Mouse (Mus musculus) right cerebral cortex, adult 2 months (tissue): ENCODE results near the gene Rom1.
"Not testable (repeated sequence)": the region's sequence is repeated elsewhere in the genome, so short reads cannot be mapped to it uniquely, and the experiment has no call there.

Experiments
- DNase-seq, 2 experiments: peaks; one replicate each; pipeline ENCODE4 v3.0.0; 2021 to 2022; ENCODE audit warnings: low spot score in 2 of 2

Rom1 gene

DNA sequence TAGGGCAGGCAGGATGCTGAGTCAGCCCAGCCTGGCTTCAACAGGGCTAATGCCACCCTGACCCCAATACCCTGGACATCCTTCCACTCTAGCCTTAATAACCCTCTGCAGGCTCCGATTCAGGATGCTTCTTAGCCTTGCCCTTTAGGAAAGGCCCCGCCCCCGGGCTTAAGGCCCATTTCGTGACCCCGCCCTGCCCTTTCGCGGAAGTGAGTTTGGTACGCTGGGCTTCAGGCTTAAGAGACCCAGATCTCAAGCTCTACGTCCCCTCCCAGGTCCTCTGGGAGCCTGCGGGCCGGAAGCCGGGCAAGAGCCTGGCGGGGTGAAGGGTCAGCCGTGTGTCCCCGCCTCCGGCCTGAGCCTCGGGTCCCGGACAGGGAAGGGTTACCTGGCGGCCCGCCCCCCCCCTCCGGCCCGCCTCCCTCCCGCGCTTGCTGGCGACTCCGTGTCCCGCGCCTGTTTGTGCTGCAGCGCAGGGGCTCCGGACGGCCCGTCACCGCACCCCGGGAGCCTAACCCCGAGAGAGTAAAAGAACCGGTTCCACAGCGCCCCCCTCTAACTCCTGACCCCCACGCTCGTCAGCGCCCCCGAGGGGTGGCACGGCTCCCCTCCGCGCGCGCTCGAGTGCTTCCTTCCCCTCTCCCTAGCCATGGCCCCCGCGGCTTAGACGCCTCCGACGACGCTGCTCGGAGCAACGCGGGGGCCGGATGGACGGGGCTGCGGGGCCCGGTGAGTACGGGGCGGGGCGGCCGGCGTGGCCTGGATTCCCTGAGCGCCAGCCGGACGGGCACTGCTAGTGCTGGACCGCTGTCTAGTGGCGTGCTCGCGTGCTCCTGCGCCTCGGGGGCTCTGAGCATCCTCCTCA lies at the start of gene Rom1, which contains the start of gene Eml3:
Gene Rom1, minus strand, starts transcription at position 133 of the 865 bp plus-strand sequence.
Gene Eml3, plus strand, starts transcription at position 329 of the 865 bp plus-strand sequence.
- peak; percentile 42 to 65 for DNase-seq

DNA sequence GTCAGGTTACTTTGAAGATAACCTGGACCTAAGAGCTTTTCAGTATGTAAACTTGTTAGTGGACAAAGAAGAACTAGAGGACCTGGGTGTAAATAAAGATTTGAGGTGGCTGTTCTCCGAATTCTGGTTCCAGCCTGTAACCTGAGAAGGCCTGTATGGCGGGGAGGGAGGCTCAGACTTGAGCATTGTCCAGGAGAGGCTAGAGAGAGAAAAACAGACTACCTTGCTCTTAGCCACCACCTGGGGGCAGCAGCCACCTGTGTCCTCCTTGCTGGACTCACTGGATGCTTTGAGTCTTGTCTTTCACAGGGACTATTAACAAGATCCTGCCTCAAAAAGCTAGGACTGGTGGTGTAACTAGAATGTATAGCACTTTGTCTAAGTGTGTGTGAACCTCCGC lies 47.4 kb upstream of the Rom1 start:
- DNase-seq: no peak

DNA sequence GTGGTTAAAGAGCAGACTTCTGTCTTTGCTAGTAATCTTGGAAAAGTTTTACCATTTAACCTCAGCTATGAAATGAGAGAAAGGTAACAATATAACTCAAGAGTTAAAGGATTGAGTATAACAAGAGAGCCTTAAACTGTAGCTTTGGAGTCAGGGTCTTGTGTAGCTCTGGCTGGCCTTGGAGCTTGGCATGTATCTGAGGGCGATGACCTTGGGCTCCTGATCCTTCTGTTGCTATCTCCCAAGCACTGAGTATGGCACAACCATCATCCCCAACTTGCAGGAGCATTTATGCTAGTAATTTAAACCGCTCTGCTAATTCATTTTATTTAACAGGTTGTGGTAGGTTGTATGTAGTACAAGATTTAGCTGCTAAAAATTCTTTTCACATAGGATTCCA lies 46.3 kb upstream of the Rom1 start:
- no peak for DNase-seq

DNA sequence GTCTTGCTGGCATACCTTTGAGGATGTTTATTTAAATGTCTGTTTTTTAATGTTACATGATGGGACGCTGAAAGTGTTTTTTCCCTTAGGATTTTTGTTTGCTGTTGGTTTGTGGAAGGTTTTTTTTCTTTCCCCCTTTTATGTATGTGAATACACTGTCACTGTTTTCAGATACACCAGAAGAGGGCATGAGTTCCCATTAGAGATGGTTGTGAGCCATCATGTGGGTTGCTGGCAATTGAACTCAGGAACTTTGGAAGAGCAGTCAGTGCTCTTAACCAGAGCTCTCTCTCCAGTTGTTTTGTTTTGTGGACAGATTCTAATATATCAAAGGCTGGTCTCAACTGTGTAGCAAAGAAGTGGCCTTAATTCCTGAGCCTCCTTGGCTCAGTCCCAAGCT lies 45.5 kb upstream of the Rom1 start:
- no peak for DNase-seq

DNA sequence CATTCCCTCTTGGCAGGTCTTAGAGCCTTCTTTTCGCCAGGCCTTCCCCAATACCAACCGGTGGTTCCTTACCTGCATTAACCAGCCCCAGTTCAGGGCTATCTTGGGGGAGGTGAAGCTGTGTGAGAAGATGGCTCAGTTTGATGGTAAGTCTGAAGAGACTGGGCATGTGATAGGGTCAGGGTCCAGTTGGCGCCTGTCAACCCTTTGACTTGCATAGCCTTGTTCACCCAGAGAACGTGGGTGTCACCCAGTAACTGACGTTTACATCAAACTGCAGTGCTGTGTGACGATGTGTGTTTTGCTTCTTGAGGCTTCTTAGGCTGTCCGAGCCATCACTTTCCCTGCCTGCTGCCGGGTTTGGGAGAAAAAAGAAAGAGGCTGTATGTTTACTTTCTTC lies 43.3 kb upstream of the Rom1 start:
- not testable (repeated sequence) for DNase-seq

DNA sequence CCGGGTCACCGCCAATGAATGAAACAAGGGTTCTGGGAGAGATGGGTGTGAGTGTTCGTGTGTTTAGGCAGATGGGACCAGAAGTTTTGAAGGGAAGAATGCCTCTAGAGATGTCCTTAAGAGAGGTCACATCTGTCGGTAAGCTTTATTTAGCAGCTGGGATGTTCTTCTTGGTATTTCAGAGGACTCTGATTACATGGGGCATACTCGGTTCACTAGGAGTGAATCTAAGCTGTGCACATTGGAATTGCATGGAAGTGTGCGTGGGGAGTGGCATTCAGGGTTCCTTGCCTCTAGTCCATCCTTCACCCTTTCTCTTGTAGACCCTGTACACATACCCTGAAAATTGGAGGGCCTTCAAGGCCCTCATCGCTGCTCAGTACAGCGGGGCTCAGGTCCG lies 38.7 kb upstream of the Rom1 start:
- DNase-seq: no peak

DNA sequence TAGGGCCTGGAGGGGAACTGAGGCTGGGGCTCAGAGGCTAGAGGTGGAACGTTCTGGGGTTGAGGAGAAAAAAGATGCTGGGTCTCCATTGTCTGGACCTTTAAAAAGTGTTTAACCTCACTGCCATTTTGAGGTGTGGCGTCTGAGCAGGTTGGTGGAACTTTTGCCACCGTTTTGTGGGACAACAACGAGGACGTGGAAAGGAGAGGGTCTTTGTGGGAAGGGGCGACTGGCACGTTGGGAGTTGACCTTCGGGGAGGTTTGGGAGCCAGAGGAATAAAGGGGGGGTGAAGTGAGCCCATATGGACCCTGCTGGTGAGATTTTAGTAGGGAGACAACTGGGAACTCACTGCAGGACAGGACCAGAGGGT lies 38.2 kb upstream of the Rom1 start:
- DNase-seq: no peak

DNA sequence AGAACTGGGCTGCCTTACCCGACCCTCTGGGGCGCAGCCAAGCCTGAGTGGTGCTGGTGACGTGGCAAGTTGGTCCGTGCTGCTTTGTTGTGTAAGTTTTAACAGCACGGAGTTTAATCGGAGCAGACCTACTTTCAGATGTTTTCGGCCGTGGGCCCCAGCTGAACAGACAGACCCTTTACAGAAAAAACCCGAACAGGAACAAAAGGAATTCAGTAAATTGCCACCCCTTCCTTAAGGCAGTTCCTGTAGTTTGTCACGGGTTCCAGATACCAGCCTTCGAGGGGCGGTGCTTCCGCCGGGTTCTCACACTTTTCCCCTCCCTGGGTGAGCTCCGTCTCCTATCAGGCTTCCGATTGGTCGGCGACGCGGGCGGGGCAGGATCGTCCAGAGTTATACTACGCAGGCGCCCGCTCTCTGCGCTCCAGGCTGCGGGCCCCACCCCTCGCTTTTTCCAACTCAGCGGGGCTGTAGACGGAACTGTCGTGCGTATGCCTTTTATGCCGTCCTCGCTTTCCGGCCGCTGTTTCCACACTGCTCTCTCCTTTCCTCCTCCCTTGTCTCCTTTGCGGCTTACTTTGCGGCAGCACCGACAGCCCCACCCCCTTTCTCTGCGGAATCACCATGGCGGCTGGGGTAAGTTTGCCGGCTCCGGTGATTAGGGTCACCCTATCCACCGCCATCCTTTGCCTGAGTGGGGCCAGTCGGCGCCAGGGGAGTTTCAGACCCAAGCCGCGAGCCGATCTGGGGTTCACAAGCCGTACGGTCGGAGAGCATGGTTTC lies 37.6 kb upstream of the Rom1 start, which contains the start of gene Eef1g:
Gene Eef1g, plus strand, starts transcription at position 452 of the 783 bp plus-strand sequence.
- DNase-seq: peak; percentile 99

DNA sequence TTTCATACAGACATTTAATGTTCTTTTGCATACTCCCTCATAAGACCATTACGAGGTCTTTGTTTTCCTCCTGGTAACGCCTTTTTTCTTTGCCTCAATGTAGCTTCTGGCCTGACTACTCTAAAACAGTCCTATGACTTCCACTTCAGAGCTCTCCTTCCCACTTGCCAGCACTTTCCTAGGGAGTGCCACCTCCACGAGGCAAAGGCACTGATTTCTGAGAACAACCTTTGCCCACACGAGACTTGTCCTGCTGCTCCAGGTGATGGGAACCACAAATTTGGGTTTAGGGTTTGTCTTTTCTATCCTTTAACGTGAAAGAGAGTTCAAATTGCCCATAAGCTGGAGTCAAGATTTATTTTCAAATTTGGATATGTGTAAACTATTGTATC lies 37.0 kb upstream of the Rom1 start:
- DNase-seq: no peak

DNA sequence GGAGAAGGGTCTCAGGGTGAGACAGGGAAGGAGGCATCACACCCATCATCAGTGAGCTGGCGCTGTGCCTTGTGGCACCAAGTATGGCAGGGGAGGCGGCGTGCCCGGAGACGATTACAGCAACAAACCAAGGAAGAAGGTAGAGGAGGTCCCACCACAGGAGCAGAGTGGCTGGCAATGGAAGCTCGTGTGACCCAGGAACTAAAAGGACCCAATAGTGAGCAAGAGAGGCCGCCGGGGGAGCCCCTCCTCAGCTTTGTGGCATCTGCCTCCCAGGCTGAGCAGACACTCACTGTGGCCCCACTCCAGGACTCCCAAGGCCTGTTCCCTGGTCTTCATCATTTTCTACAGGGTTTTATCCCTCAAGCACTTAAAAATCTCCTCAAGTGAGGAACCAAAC lies 36.6 kb upstream of the Rom1 start:
- no peak for DNase-seq

DNA sequence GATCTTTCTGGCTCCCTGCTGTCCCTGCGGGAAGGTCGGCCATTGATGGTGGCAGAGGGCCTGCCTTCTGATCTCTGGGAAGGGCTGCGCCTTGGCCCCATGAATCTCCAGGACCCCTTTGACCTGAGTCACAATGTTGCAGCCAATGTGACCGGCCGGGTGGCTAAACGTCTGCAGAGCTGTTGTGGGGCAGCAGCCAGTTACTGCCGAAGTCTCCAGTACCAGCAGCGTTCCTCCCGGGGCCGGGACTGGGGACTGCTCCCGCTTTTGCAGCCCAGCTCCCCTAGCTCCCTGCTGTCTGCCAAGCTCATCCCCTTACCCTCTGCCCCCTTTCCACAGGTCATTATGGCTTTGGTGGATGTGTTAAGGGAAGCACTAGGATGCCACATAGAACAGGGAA lies 35.9 kb upstream of the Rom1 start:
- no peak for DNase-seq

DNA sequence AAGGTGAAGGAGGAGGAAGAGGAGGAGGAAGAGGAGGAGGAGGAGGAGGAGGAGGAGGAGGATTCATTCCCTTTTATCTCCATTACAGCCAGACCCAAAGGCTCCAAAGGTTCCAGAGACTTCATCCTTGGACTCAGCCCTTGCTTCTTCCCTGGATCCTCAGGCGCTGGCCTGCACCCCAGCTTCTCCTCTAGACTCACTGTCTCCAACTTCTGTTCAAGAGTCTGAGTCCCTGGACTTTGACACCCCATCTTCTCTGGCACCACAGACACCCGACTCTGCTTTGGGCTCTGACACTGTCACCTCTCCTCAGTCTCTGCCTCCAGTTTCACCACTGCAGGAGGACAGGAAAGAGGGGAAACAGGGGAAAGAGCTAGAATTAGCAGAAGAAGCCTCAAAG lies 33.1 kb upstream of the Rom1 start:
- no peak for DNase-seq

DNA sequence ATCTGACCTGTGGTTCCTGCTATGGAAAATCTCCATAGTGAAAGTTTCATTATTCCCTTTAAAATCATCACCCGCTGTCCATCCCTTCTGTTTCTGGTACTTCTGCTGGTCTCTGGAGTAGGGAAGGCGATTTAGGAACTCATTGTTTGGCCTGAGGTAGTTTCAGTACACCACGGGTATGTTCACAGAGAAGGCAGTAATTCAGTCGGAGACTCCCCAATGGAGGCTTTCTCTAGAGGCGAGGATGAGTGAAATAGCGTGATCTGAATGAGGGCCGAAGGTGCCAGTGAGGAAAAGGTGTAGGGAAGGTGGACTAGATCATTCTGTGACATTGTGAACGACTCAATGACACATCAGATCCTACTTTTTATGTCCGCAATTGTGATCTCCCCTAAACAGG lies 25.0 kb upstream of the Rom1 start:
- DNase-seq: no peak

DNA sequence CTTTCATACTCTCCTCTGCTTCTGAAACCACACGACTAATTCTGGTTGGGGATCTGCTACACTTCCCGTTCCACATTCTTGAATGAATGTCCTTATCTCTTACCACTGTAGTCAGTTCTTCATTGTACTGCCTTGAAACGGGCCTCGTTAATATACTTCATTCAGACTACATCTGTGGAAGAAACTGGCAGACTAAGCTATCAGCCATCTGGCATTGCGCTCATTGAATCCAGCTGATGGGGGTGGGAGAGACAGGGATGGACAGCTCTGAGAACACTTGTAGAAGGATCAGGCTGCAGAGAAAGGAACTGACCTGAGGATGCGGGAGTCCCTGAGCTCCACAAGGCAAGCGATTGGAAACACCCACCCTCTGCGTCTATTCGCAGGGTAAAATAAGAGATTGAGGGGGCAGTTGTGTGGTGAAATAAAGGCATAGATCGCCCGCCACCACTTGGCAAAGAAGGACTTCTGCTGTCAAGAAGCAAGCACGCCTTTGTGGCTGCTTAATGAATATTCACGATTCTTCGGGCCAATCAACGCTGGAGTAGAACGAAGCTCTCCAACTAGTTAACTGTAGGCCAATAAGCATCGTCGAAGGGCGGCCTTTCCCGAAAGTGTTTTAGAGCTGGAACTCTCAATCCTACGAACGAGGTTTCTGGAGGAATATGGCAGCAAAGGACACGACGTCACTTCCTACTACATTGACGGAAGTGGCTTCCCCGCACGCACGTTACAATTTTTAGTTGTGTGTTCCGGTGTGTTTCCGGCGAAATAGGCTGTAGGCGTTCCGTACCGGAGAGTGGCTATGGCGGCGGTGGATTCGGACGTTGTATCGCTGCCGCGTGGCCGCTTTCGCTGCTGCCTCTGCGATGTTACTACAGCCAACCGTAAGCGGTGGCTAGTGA lies 24.2 kb upstream of the Rom1 start, which contains the start of gene Tut1:
Gene Tut1, plus strand, starts transcription at position 713 of the 905 bp plus-strand sequence.
- DNase-seq: peak; percentile 97

DNA sequence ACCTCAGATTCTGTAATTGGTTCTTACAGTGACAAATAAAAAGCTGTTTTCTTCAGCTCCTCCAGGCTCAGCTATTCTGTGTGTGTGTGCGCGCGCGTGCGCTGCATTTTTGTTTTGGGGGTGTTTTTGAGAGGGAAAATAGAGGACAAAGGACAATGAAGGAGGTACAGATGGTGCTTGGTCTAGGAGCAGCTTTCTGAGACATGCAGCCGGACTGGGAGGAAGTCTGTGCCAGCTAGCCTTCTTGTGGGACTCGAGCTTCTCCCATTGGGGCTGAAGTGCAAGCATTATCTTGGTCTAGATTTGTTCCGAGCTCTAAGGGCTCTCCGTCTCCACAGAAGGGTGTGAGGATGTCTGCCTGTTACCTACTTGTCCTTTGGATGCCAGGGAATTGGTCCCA lies 23.1 kb upstream of the Rom1 start:
- no peak for DNase-seq

DNA sequence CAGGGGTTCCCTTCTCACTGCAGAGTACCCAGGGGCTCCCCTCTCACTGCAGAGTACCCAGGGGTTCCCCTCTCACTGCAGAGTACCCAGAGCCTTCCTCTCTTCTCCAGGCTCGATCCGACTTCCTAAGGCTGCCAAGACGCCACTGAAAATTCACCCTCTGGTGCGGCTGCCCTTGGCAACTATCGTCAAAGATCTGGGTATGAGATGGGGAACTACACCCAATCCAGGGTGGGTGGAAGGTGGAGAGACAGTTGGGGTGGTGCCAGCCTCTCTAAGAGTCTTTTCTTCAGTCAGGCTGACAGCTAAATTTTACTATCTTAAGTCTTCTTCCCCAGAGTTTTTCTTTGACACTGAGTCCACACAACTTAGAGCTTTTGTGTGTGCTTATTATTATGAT lies 21.0 kb upstream of the Rom1 start:
- no peak for DNase-seq

DNA sequence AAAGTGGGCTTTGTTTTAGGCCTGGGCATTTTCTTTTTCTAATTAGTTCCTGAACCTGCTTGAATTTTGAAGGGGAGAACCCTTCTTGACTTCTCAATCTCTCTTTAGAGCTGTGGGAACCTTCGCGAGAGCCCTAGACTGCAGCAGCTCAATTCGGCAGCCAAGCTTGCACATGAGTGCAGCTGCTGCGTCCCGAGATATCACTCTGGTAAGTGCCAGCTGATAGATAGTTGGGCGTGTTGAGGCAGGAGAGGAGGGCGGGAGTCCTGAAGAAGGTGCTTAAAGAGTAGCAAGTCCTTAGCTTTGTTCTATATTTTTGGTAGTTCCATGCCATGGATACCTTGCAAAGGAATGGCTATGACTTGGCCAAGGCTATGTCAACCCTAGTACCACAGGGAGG lies 17.8 kb upstream of the Rom1 start:
- no peak for DNase-seq

DNA sequence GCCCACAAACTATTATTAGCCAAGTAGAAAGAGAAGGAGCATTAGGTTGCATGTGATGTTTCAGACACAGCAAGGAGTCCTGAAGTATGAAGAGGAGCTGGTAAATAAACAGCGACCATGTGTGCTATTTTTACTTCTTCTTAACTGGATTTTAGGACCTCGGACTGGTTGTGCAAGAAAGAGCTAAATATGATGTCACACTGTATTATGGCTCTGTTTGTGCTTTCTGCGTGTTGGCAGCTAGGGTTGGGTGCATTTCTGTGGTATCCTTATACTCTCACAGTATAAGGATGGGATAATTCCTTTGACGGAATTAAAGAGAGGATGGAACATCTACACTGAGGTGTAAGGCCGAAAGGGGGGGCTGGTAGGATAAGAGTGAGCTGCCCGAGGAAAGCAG lies 16.1 kb upstream of the Rom1 start:
- DNase-seq: no peak

DNA sequence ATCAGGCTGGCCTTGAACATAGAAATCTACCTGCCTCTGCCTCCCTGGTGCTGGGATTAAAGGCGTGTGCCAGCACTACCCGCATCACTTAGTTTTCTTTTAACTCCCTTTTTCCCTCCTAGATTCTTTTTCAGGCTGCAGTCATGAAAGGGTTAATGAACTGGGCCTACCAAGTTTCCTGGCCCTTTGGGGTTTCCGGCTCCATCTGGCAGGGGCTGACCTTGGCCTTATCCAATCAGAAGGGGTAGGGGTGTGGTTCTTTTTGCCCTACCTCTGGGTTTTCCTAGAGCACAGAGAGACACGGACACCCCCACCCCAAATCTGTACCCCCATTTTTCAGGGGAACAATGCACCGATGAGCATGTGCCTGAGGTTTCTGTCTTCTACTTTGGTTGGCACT lies 15.6 kb upstream of the Rom1 start:
- no peak for DNase-seq

DNA sequence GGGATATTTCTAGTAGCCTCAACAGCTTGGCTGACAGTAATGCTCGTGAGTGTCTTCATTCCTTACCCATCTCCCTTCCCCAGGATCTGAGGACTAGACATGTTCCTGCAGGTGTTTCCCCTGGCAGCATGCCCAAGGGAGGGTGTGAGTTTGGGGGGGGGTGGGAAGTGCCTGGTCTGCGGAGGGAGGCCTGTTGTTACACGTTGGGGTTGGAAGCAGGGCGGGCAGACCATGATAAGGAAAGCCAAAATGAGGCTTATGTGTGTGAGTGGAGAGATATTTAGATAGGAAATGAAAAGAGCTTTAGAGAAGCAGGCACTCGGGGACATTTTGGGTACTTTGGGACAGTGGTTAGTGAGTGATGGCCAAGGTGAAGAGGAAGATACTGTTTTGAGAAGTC lies 14.9 kb upstream of the Rom1 start:
- DNase-seq: no peak

DNA sequence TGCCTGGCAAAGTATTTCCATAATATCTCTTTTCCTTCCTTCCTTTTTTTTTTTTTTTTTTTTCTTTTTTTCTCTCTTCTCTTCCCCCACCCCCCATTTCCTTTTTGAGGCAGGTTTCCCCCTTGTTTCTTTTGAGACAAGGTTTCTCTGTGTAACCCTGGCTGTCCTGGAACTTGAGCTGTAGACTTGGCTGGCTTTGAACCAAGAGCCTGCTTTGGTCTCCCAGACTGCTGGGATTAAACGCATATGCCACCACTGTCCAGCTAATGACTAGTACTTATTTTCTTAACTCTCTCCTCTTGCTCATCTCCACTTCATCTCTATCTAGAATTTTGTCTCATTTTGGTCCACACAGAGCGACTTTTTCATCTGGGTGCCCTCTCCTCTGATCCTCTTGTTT lies 13.9 kb upstream of the Rom1 start:
- DNase-seq: no peak
